Mouse (Mus musculus) neural tube, embryonic 15.5 days (tissue): ENCODE data around the gene Rufy1. TPM values are rescaled to one million over a fixed set of nuclear protein-coding genes. Genes with fewer than 3 reads are reported as not detected.

Experiments used
- ATAC-seq: fragments of 200-750 bp; cut with Nextera tagmentation; 2 replicates; pipeline ENCODE4 v1.8.0; 2017; ENCODE audit warnings: mild to moderate bottlenecking, moderate TSS enrichment, moderate library complexity; ENCODE audit not compliant: low FRiP score
- H3K27ac ChIP-seq: fragments of 300-500 bp; sonication (generic); replicated peaks from 2 replicates; pipeline ENCODE4 v1.5.1; 2015; ENCODE audit warnings: mild to moderate bottlenecking, inconsistent platforms
- H3K27me3 ChIP-seq: fragments of 300-500 bp; sonication (generic); replicated peaks from 2 replicates; pipeline ENCODE4 v1.6.1; 2015; ENCODE audit warnings: inconsistent platforms
- H3K36me3 ChIP-seq: fragments of 300-500 bp; sonication (generic); 2 replicates; pipeline ENCODE4 v1.6.1; 2015; ENCODE audit warnings: inconsistent platforms
- H3K4me1 ChIP-seq: fragments of 300-500 bp; sonication (generic); 2 replicates; pipeline ENCODE4 v1.6.1; 2015; ENCODE audit warnings: inconsistent platforms
- H3K4me2 ChIP-seq: fragments of 300-500 bp; sonication (generic); 2 replicates; pipeline ENCODE4 v1.6.1; 2015; ENCODE audit warnings: inconsistent platforms, mild to moderate bottlenecking, moderate library complexity
- H3K4me3 ChIP-seq: fragments of 300-500 bp; sonication (generic); replicated peaks from 2 replicates; pipeline ENCODE4 v1.5.1; 2015; ENCODE audit warnings: mild to moderate bottlenecking, inconsistent platforms
- H3K9ac ChIP-seq: fragments of 300-500 bp; sonication (generic); replicated peaks from 2 replicates; pipeline ENCODE4 v1.6.1; 2015; ENCODE audit warnings: mild to moderate bottlenecking, inconsistent platforms
- H3K9me3 ChIP-seq: fragments of 300-500 bp; sonication (generic); replicated peaks from 2 replicates; pipeline ENCODE4 v1.6.1; 2016; ENCODE audit warnings: inconsistent platforms
- WGBS: fragments of 180-500 bp; shearing (Covaris S2); methylation state at CpG from one replicate; pipeline ENCODE4 v1.1.7; 2015; ENCODE audit warnings: mixed read lengths; 5-methylcytosine and 5-hydroxymethylcytosine counted together
- polyA plus RNA-seq: library from polyadenylated mRNA; unstranded; fragments of >200 nt; fragmentation: Nextera tagmentation; extraction: Ambion mirVana; gene quantifications from 2 replicates; pipeline ENCODE4 v1.2.1, GENCODE M21; 2015

The Rufy1 gene
- 21.8 and 25.1 TPM in 2 replicates for polyA plus RNA-seq

DNA sequence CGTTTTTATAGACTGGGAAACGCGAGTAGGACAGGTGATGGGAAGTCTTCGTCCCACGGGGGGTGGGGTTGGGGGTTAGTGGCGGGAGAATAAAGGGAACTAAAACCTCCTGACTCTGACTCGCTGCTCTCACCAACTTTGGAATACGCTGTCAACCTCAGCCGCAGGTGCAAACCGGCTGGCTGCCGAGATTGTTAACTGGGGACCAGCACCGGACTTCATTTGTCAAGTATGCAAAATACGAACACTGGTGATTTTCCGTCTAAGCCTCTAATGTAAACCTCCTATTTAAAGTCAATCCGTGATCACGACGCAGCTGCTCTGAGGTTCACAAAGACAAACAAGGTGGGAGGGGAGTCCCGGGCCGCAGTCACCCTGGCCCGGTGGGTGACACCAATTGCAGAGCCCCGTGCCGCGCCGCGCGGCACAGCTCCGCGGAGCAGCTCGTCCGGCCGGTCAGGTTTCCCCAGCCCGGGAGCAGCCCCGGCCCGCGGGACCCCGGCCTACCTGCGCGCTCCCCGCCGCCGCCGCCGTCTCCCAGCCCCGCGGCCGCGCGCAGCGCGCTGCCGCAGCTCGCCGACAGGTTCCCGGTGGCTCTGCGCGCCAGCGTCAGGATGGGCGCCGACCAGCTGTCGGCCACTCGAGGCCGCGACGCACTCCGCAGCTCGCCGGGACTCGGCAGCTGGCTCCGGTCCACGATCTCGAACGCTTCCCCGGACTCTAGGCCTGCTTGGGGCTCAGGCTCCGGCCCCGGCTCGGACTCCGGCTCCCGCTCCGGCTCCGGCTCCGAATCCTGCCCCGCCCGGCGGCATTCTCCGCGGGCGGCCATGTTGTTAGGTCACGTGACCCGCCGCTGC lies at the start of gene Rufy1:
Gene Rufy1, minus strand, starts transcription at position 849 of the 857 bp plus-strand sequence.
- under 1% methylated on average over 82 of the region's 90 CpGs for WGBS
- Histone ChIP-seq H3K4me3 (peak within 1 kb of the TSS; percentile 88), H3K9me3 (no peaks in the 10 kb centered on the region), H3K27ac (peak within 1 kb of the TSS; percentile 99), H3K4me1 (peaks cover 13% of the 10 kb centered on the region), H3K27me3 (no peaks in the 10 kb centered on the region), H3K36me3 (no peaks in the 10 kb centered on the region), H3K4me2 (peak within 1 kb of the TSS; percentile 65), H3K9ac (peak within 1 kb of the TSS; percentile 87)
- peak; percentile 80 for ATAC-seq

DNA sequence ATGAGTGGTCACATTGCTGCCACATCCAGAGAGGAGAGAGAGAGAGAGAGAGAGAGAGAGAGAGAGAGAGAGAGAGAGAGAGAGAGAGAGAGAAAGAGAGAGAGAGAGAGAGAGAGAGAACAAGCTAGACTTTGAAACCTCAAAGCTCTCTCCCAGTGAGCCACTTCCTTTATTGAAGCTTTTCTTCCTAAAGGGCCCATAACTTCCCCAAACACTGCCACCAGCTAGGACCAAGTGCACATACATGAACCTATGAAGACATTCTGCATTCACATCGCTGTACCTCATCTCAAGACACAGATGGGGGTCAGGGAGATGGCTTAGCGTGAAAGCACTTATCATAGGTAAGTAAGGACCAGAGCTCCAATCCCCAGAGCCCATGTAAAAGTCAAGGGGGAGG lies 47.1 kb upstream of the Rufy1 start:
- 91% methylated on average over 2 of the region's 2 CpGs for WGBS
- no peaks in the 10 kb centered on the region for H3K36me3 ChIP-seq

DNA sequence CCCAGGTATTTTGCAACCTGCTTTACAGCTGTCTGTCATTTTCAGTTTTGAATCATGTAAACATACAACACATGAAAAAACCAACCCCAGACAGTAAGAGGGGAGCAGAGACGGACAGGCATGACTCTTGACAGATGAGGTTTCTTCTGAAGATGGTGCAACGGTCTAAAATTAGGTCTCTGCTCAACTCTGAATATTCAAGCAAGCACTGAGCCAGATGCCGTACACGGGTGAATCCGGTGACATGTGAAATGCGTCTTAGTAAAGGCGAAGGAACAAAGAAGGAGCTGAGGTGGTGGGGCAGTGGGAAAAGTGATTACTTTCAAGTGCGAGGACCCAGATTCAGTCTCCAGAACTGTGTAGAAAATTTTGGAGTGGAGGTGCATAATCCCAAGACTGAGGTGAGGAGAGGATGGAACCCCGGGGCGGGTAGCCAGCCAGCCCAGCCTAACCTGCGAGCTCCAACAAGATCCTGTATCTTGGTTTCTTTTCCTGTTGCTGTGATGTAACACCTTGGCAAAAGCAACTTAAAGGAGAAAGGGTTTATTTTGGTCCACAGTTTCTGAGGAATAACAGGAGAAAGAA lies 46.7 kb upstream of the Rufy1 start:
- H3K4me3 ChIP-seq: no peak overlapping the region
- H3K4me1 ChIP-seq: peaks cover 9% of the 10 kb centered on the region; the same call in 1 of the 2 replicates
- H3K27me3 ChIP-seq: no peaks in the 10 kb centered on the region
- WGBS: 72% methylated on average over 11 of the region's 11 CpGs
- no peaks in the 10 kb centered on the region for H3K9me3 ChIP-seq
- H3K27ac ChIP-seq: no peak overlapping the region
- no peak for ATAC-seq
- no peaks in the 10 kb centered on the region for H3K36me3 ChIP-seq
- H3K4me2 ChIP-seq: no peak overlapping the region
- H3K9ac ChIP-seq: no peak overlapping the region

More for the DNA sequence above, 47.1 kb upstream of the Rufy1 start:
- no peak for ATAC-seq
- Histone ChIP-seq H3K4me3 (no peak overlapping the region), H3K27ac (no peak overlapping the region), H3K4me2 (no peak overlapping the region), H3K9me3 (no peaks in the 10 kb centered on the region), H3K27me3 (no peaks in the 10 kb centered on the region), H3K9ac (no peak overlapping the region), H3K4me1 (peaks cover 13% of the 10 kb centered on the region; the same call in 1 of the 2 replicates)

DNA sequence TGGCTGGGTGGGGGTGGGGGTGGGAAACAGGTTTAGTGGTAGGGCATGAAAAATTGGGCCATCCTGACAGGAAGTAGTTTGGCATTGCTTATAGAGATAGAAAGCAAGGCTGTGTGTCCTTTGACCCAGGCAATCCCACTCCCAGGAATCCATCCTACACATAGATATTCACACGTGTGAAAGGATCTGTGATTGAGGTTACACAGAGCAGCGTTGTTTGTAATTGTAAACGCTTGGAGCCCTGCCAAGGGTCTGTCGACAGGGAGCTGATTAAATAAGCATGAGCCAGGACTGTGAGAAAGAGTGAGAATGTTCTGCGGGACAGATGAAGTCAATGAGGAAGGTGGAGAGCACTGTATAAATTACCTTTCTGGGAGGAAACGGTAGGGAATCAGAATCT lies 46.0 kb upstream of the Rufy1 start:
- H3K4me3 ChIP-seq: no peak overlapping the region
- no peak overlapping the region for H3K4me2 ChIP-seq
- no peaks in the 10 kb centered on the region for H3K36me3 ChIP-seq
- H3K9ac ChIP-seq: no peak overlapping the region
- no peaks in the 10 kb centered on the region for H3K27me3 ChIP-seq
- no peak for ATAC-seq
- H3K9me3 ChIP-seq: no peaks in the 10 kb centered on the region
- no peak overlapping the region for H3K27ac ChIP-seq
- WGBS: 8% methylated on average over 6 of the region's 6 CpGs
- peaks cover 8% of the 10 kb centered on the region; the same call in 1 of the 2 replicates for H3K4me1 ChIP-seq

DNA sequence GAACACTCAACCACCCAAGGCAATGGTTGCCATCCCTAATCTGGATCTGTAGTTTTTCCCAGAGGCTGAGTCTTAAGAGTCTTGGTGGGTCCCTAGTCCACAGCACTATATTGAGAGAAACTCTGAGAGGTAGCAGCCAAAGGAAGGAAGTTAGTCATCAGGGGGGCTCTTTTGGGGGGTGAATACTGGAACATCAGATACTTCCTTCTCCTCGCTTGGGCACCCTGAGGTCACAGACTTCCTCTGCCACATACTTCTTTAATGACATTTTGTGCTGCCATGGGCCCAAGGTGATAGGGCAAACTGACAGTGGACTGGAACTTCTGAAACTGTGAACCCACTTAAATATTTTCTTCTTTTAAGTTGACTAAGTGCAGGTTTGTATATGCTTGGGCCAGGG lies 43.0 kb upstream of the Rufy1 start:
- Histone ChIP-seq H3K27me3 (no peaks in the 10 kb centered on the region), H3K9ac (no peak overlapping the region), H3K9me3 (0 out of 2 replicates have a peak, but pooled peaks cover 2% of the 10 kb centered on the region), H3K27ac (no peak overlapping the region), H3K4me1 (peaks cover 8% of the 10 kb centered on the region; the same call in 1 of the 2 replicates), H3K4me2 (no peak overlapping the region), H3K4me3 (no peak overlapping the region), H3K36me3 (no peaks in the 10 kb centered on the region)
- no peak for ATAC-seq
- 74% methylated on average over 1 of the region's 1 CpGs for WGBS

DNA sequence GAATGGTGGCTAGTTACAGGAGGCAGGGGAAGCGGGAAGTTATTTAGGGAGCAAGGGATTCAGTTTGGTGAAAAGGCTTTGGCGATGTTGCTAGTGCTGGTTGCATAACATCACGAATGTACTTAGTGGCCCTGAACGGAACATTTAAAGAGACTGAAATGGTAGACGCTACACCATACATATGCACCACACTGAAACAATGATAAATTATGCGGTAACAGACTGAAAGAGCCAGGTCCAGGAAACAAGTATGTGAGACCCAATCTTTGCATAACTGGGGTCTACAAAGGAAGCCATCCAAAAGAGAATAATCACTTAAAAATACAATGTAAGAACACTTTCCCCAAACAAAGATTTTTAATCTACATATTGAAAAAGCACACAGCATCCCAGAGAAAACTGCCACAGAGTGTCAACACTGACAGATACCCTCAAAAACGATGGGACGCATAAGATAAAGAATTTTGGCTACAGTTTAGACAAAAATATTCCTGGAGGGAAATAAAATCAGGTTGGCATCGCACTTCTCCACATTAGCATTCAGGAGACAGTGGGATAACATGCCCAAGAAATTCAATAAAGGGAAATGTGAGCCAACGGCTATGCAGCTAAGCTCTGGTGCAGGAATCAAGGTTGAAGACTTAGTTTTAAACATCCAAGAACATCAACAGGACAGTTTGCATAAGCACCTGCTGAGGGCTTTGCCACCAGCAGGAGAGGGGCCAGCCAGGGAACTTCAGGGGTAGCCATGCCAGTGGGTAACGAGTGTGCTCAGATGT lies 41.4 kb upstream of the Rufy1 start:
- Histone ChIP-seq H3K4me1 (peaks cover 8% of the 10 kb centered on the region; the same call in 1 of the 2 replicates), H3K4me3 (no peak overlapping the region), H3K36me3 (no peaks in the 10 kb centered on the region), H3K4me2 (no peak overlapping the region), H3K9ac (no peak overlapping the region), H3K27me3 (no peaks in the 10 kb centered on the region), H3K27ac (no peak overlapping the region), H3K9me3 (0 out of 2 replicates have a peak, but pooled peaks cover 2% of the 10 kb centered on the region)
- ATAC-seq: no peak
- 91% methylated on average over 11 of the region's 11 CpGs for WGBS

DNA sequence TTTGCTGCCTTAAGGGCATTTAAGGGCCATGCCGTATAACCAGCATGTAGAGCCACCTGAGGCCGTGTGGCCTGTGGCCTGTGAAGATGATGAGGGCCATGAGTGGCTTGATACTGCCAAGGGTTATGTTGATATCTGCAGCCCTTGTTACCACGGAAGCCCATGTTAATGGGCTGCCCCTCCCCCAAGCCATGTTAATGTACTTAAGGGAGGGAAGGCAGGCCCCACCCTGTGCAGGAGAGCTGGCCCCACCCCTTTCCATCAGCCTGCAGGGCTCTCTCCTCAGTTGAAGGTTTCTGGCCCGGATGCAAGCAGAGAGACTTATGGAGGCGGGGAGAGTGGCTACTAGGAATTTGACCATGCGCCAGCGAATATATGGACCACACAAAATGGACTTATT lies 30.6 kb upstream of the Rufy1 start:
- Histone ChIP-seq H3K27ac (no peak overlapping the region), H3K4me1 (peaks cover 14% of the 10 kb centered on the region), H3K9ac (no peak overlapping the region), H3K27me3 (no peaks in the 10 kb centered on the region), H3K9me3 (no peaks in the 10 kb centered on the region), H3K4me3 (no peak overlapping the region), H3K4me2 (no peak overlapping the region), H3K36me3 (no peaks in the 10 kb centered on the region)
- 73% methylated on average over 7 of the region's 7 CpGs for WGBS
- no peak for ATAC-seq

DNA sequence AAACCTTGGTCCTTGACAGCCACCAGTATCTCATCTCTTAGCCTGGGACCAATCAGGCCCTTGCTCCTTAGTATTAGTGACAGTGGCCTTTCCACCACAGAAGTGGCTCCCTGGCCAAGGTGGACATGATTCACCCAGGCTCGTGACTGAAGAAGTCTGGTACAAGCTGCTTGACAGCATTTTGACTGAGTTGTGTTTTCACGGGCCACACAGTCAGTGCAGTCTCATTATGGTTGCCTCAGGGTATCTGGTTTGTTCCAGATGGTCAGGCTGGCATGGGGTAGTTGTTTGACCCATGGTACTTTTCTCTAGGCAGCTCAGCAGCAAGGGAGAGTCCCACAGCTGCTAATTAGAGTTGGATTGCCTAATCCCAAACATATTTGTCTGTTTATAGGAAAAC lies 28.3 kb upstream of the Rufy1 start:
- Histone ChIP-seq H3K4me2 (no peak overlapping the region), H3K4me1 (peaks cover 14% of the 10 kb centered on the region), H3K4me3 (no peak overlapping the region), H3K36me3 (no peaks in the 10 kb centered on the region), H3K9me3 (no peaks in the 10 kb centered on the region), H3K9ac (no peak overlapping the region), H3K27ac (no peak overlapping the region), H3K27me3 (no peaks in the 10 kb centered on the region)
- no peak for ATAC-seq
- 56% methylated on average over 2 of the region's 2 CpGs for WGBS

DNA sequence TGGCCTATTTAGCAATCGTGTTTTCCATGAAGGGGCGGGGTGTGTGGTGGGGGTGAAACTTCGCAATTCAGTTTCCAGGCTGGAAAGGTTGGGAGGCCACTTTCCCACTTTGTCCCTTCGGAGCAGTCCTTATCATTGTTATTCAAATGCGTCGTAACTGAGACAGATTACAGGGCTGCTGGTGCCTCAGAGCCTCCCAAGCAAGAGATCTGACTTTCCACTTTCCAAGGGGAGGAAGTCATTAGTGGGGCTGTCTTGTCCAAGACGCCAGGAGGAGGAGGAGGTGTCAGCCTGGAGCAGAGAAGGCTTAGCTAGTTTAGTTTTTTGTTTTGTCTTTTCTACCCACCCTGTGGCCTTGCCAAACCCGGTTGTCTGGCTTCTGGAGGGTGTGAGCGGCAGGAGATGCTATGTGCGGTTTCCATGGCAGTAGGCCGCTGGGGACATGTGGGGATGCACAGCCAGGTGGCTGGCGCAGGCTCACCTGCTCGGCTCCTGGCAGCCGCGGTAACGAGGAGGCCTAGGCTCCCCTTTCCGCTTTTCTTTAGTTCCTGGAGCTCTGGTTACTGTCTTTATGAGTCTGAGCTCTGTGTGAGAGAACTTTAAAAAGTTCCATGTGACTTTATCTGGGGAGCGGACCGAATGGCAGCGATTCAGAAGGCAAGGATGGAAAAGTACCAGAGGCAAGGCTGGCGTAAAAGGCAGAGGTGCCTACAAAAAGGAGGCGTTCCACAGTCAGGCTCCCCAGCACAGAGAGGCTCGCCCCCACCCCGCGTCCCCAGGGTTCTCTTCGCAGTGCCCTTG lies 26.4 kb upstream of the Rufy1 start:
- Histone ChIP-seq H3K4me3 (0 out of 2 replicates have a peak overlapping the region, but pooled peaks have one; percentile 7), H3K27ac (no peak overlapping the region)
- ATAC-seq: peak; percentile 55; the same call in 1 of the 2 replicates

DNA sequence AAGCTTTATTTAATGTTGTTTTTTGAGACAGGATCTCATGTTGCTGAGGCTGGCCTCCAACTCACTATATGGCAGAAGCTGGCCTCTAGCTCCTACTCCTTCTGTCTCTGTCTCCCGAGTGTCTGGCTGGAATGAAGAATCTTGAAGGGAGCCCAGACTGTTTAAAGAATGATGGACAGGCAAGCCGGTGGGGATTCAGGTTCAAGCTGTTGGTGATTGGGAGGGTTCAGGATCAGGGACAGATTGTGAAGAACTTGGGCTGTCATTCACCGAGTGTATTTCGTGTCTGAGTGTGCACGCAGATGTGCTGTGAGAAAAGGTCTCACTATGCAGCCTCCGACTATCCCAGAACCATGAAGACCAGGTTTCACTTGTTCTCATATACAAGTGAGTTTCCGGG lies 25.5 kb upstream of the Rufy1 start:
- WGBS: 45% methylated on average over 7 of the region's 7 CpGs
- Histone ChIP-seq H3K36me3 (no peaks in the 10 kb centered on the region), H3K27ac (no peak overlapping the region), H3K27me3 (no peaks in the 10 kb centered on the region), H3K4me3 (no peak overlapping the region), H3K9me3 (no peaks in the 10 kb centered on the region), H3K4me1 (peaks cover 14% of the 10 kb centered on the region), H3K4me2 (no peak overlapping the region), H3K9ac (no peak overlapping the region)
- ATAC-seq: no peak

More for the DNA sequence above, 26.4 kb upstream of the Rufy1 start:
- Histone ChIP-seq H3K4me1 (peaks cover 14% of the 10 kb centered on the region), H3K9me3 (no peaks in the 10 kb centered on the region), H3K36me3 (no peaks in the 10 kb centered on the region), H3K4me2 (peak overlapping the region; percentile 46), H3K27me3 (no peaks in the 10 kb centered on the region), H3K9ac (no peak overlapping the region)
- 4% methylated on average over 26 of the region's 26 CpGs for WGBS

DNA sequence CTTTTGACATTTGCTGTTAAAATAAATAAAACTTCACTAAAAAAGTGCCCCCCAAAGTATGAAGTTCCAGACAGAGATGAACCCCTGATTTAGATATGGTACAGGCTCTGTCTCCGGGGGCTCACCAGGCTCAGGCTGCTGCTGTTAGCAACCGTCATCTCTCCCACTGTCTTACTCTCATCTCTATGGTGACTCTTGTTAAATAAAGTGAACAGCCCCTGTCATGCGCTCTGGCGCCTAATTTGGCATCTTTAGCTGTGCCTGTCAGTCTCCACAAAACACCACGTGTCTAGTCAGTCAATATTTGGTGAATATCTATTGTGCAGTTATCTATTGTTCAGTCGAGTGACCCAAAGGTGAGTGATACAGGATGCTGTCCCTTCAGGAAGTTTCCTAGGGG lies 24.0 kb upstream of the Rufy1 start:
- WGBS: 49% methylated on average over 6 of the region's 6 CpGs
- Histone ChIP-seq H3K4me1 (peaks cover 14% of the 10 kb centered on the region), H3K9ac (no peak overlapping the region), H3K4me3 (no peak overlapping the region), H3K36me3 (no peaks in the 10 kb centered on the region), H3K27me3 (no peaks in the 10 kb centered on the region), H3K4me2 (no peak overlapping the region), H3K9me3 (no peaks in the 10 kb centered on the region), H3K27ac (no peak overlapping the region)
- no peak for ATAC-seq
